Mouse (Mus musculus): ENCODE measurements at regions not wholly inside any gene's neighbourhood (a gene's known extent, or its start where the extent isn't known, plus 50 kb on each side); places are given as distances from the start of the nearest gene placed in this dataset.

GRCm38 (mm10) chr5:111987036-111987435, 253.3 kb downstream of the Gm26897 start:
- H3K27me3 ChIP-seq (ENCODE audit: control insufficient read depth, insufficient read depth, low read length), result no peaks in the 10 kb centered on the region
- H3K4me1 ChIP-seq (ENCODE audit: control insufficient read depth, insufficient read depth, insufficient read length, low read length), result no peaks in the 10 kb centered on the region
- no peak overlapping the region for H3K4me3 ChIP-seq (ENCODE audit: low read depth, low read length)
- TF ChIP-seq POLR2A (IDR thresholded peaks at IDR 0.05; ENCODE audit: low read depth, low read length), result no peak
- no peak for TF ChIP-seq CTCF (IDR thresholded peaks at IDR 0.05; ENCODE audit: extremely low read depth, insufficient read length, insufficient replicate concordance, low read depth, low read length)
- H3K36me3 ChIP-seq (ENCODE audit: control insufficient read depth, insufficient read depth, low read length), result no peaks in the 10 kb centered on the region
- 53% methylated on average over 6 of the region's 6 CpGs for WGBS
- no peak overlapping the region for H3K27ac ChIP-seq (ENCODE audit: insufficient read depth, low read depth, low read length)

GRCm38 (mm10) chr5:111991805-111992204, 258.1 kb downstream of the Gm26897 start:
- TF ChIP-seq POLR2A (IDR thresholded peaks at IDR 0.05; ENCODE audit: low read depth, low read length), result no peak
- no peak for TF ChIP-seq CTCF (IDR thresholded peaks at IDR 0.05; ENCODE audit: extremely low read depth, insufficient read length, insufficient replicate concordance, low read depth, low read length)
- H3K4me1 ChIP-seq (ENCODE audit: control insufficient read depth, insufficient read depth, insufficient read length, low read length), result no peaks in the 10 kb centered on the region
- WGBS, result 85% methylated on average over 10 of the region's 10 CpGs
- no peak overlapping the region for H3K27ac ChIP-seq (ENCODE audit: insufficient read depth, low read depth, low read length)
- no peaks in the 10 kb centered on the region for H3K27me3 ChIP-seq (ENCODE audit: control insufficient read depth, insufficient read depth, low read length)
- H3K4me3 ChIP-seq (ENCODE audit: low read depth, low read length), result no peak overlapping the region
- H3K36me3 ChIP-seq (ENCODE audit: control insufficient read depth, insufficient read depth, low read length), result no peaks in the 10 kb centered on the region

- TF ChIP-seq CTCF (IDR thresholded peaks at IDR 0.05; ENCODE audit: extremely low read depth, insufficient read length, insufficient replicate concordance, low read depth, low read length) (no peak), POLR2A (IDR thresholded peaks at IDR 0.05; ENCODE audit: low read depth, low read length) (no peak)
- no peaks in the 10 kb centered on the region for H3K4me1 ChIP-seq (ENCODE audit: control insufficient read depth, insufficient read depth, insufficient read length, low read length)
- no peak overlapping the region for H3K4me3 ChIP-seq (ENCODE audit: low read depth, low read length)
- H3K27ac ChIP-seq (ENCODE audit: insufficient read depth, low read depth, low read length), result no peak overlapping the region
- H3K27me3 ChIP-seq (ENCODE audit: control insufficient read depth, insufficient read depth, low read length), result no peaks in the 10 kb centered on the region
- 47% methylated on average over 7 of the region's 7 CpGs for WGBS
- no peaks in the 10 kb centered on the region for H3K36me3 ChIP-seq (ENCODE audit: control insufficient read depth, insufficient read depth, low read length)
These were observed 259.1 kb downstream of the Cryba4 start for GRCm38 (mm10) chr5:111993221-111993620.

- Histone ChIP-seq H3K36me3 (ENCODE audit: control insufficient read depth, insufficient read depth, low read length) (no peaks in the 10 kb centered on the region), H3K27ac (ENCODE audit: insufficient read depth, low read depth, low read length) (no peak overlapping the region), H3K4me3 (ENCODE audit: low read depth, low read length) (no peak overlapping the region), H3K4me1 (ENCODE audit: control insufficient read depth, insufficient read depth, insufficient read length, low read length) (no peaks in the 10 kb centered on the region), H3K27me3 (ENCODE audit: control insufficient read depth, insufficient read depth, low read length) (no peaks in the 10 kb centered on the region)
- TF ChIP-seq POLR2A (IDR thresholded peaks at IDR 0.05; ENCODE audit: low read depth, low read length), result no peak
- no peak for TF ChIP-seq CTCF (IDR thresholded peaks at IDR 0.05; ENCODE audit: extremely low read depth, insufficient read length, insufficient replicate concordance, low read depth, low read length)
- 80% methylated on average over 9 of the region's 9 CpGs for WGBS
These were observed 258.4 kb downstream of the Cryba4 start for GRCm38 (mm10) chr5:111993930-111994329.

GRCm38 (mm10) chr5:111996806-111997205, 255.5 kb downstream of the Cryba4 start:
- H3K36me3 ChIP-seq (ENCODE audit: control insufficient read depth, insufficient read depth, low read length), result no peaks in the 10 kb centered on the region
- TF ChIP-seq CTCF (IDR thresholded peaks at IDR 0.05; ENCODE audit: extremely low read depth, insufficient read length, insufficient replicate concordance, low read depth, low read length) (no peak), POLR2A (IDR thresholded peaks at IDR 0.05; ENCODE audit: low read depth, low read length) (no peak)
- H3K27ac ChIP-seq (ENCODE audit: insufficient read depth, low read depth, low read length), result no peak overlapping the region
- H3K4me3 ChIP-seq (ENCODE audit: low read depth, low read length), result no peak overlapping the region
- 39% methylated on average over 3 of the region's 3 CpGs for WGBS
- no peaks in the 10 kb centered on the region for H3K4me1 ChIP-seq (ENCODE audit: control insufficient read depth, insufficient read depth, insufficient read length, low read length)
- no peaks in the 10 kb centered on the region for H3K27me3 ChIP-seq (ENCODE audit: control insufficient read depth, insufficient read depth, low read length)

GRCm38 (mm10) chr5:112001742-112002701, 250.3 kb downstream of the Cryba4 start:
- H3K4me1 ChIP-seq (ENCODE audit: control insufficient read depth, insufficient read depth, insufficient read length, low read length), result no peaks in the 10 kb centered on the region
- H3K27ac ChIP-seq (ENCODE audit: insufficient read depth, low read depth, low read length), result no peak overlapping the region
- 38% methylated on average over 32 of the region's 32 CpGs for WGBS
- no peaks in the 10 kb centered on the region for H3K27me3 ChIP-seq (ENCODE audit: control insufficient read depth, insufficient read depth, low read length)
- TF ChIP-seq POLR2A (IDR thresholded peaks at IDR 0.05; ENCODE audit: low read depth, low read length), result no peak
- no peak for TF ChIP-seq CTCF (IDR thresholded peaks at IDR 0.05; ENCODE audit: extremely low read depth, insufficient read length, insufficient replicate concordance, low read depth, low read length)
- no peak overlapping the region for H3K4me3 ChIP-seq (ENCODE audit: low read depth, low read length)
- H3K36me3 ChIP-seq (ENCODE audit: control insufficient read depth, insufficient read depth, low read length), result no peaks in the 10 kb centered on the region

- TF ChIP-seq POLR2A (IDR thresholded peaks at IDR 0.05; ENCODE audit: low read depth, low read length) (no peak), CTCF (IDR thresholded peaks at IDR 0.05; ENCODE audit: extremely low read depth, insufficient read length, insufficient replicate concordance, low read depth, low read length) (no peak)
These were observed 249.3 kb downstream of the Cryba4 start for GRCm38 (mm10) chr5:112002856-112003660.

More at GRCm38 (mm10) chr5:112002856-112003660, 249.3 kb downstream of the Cryba4 start:
- Histone ChIP-seq H3K27me3 (ENCODE audit: control insufficient read depth, insufficient read depth, low read length) (no peaks in the 10 kb centered on the region), H3K36me3 (ENCODE audit: control insufficient read depth, insufficient read depth, low read length) (no peaks in the 10 kb centered on the region), H3K4me3 (ENCODE audit: low read depth, low read length) (no peak overlapping the region), H3K4me1 (ENCODE audit: control insufficient read depth, insufficient read depth, insufficient read length, low read length) (no peaks in the 10 kb centered on the region), H3K27ac (ENCODE audit: insufficient read depth, low read depth, low read length) (no peak overlapping the region)
- 59% methylated on average over 12 of the region's 12 CpGs for WGBS

Data from small intestine, adult 2 months (tissue).